Mouse (Mus musculus): ENCODE results near the gene Nol3. TPM values are rescaled to one million over a fixed set of nuclear protein-coding genes. Genes with fewer than 3 reads are reported as not detected.

Gene Nol3
- polyA plus RNA-seq, 1 experiment from 2014 or later: 3.1 TPM

- WGBS: 85% methylated on average over 7 of the region's 7 CpGs
- Histone ChIP-seq H3K4me1 (peaks cover 39% of the 10 kb centered on the region), H3K36me3 (no peaks in the 10 kb centered on the region), H3K4me3 (no peak overlapping the region), H3K9ac (no peak overlapping the region), H3K27me3 (peaks cover 20% of the 10 kb centered on the region), H3K4me2 (no peak overlapping the region), H3K9me3 (no peaks in the 10 kb centered on the region), H3K27ac (no peak overlapping the region)
- ATAC-seq (ENCODE audit: insufficient number of reproducible peaks, low FRiP score, low TSS enrichment, low read depth): no peak
These were observed 16.5 kb downstream of the Nol3 start for GRCm38 (mm10) chr8:105292471-105292870.

GRCm38 (mm10) chr8:105293405-105293804 is 17.5 kb downstream of the Nol3 start:
- Histone ChIP-seq H3K36me3 (no peaks in the 10 kb centered on the region), H3K4me2 (no peak overlapping the region), H3K27ac (no peak overlapping the region), H3K4me3 (no peak overlapping the region), H3K9ac (no peak overlapping the region), H3K27me3 (peaks cover 20% of the 10 kb centered on the region), H3K4me1 (peaks cover 36% of the 10 kb centered on the region), H3K9me3 (no peaks in the 10 kb centered on the region)
- no peak for ATAC-seq (ENCODE audit: insufficient number of reproducible peaks, low FRiP score, low TSS enrichment, low read depth)
- WGBS: 68% methylated on average over 19 of the region's 19 CpGs

- Histone ChIP-seq H3K4me3 (no peak overlapping the region), H3K4me1 (peaks cover 30% of the 10 kb centered on the region), H3K4me2 (no peak overlapping the region), H3K27ac (no peak overlapping the region), H3K9ac (no peak overlapping the region), H3K27me3 (peaks cover 19% of the 10 kb centered on the region), H3K9me3 (no peaks in the 10 kb centered on the region), H3K36me3 (peaks cover 3% of the 10 kb centered on the region)
- no peak for ATAC-seq (ENCODE audit: insufficient number of reproducible peaks, low FRiP score, low TSS enrichment, low read depth)
- WGBS: 72% methylated on average over 9 of the region's 9 CpGs
These were observed 18.8 kb downstream of the Nol3 start for GRCm38 (mm10) chr8:105294776-105295175.

- Histone ChIP-seq H3K36me3 (peaks cover 8% of the 10 kb centered on the region), H3K9ac (no peak overlapping the region), H3K4me3 (no peak overlapping the region)
These were observed 19.3 kb downstream of the Nol3 start for GRCm38 (mm10) chr8:105295256-105295655.

GRCm38 (mm10) chr8:105295895-105296573 is 20.1 kb downstream of the Nol3 start, which contains the start of gene Exoc3l:
TSS of gene Exoc3l (minus strand) at chr8:105296101.
- Histone ChIP-seq H3K27ac (no peak within 1 kb of the TSS), H3K4me1 (peaks cover 23% of the 10 kb centered on the region), H3K27me3 (peaks cover 8% of the 10 kb centered on the region; the same call in 1 of the 2 replicates), H3K9me3 (no peaks in the 10 kb centered on the region), H3K4me3 (peak within 1 kb of the TSS; percentile 96; the same call in 1 of the 2 replicates), H3K36me3 (peaks cover 16% of the 10 kb centered on the region), H3K4me2 (peak within 1 kb of the TSS; percentile 84), H3K9ac (no peak within 1 kb of the TSS)
- WGBS: 58% methylated on average over 11 of the region's 11 CpGs
- no peak for ATAC-seq (ENCODE audit: insufficient number of reproducible peaks, low FRiP score, low TSS enrichment, low read depth)

More at GRCm38 (mm10) chr8:105295256-105295655, 19.3 kb downstream of the Nol3 start:
- 65% methylated on average over 11 of the region's 11 CpGs for WGBS
- no peak overlapping the region for H3K4me2 ChIP-seq
- no peak overlapping the region for H3K27ac ChIP-seq
- peaks cover 14% of the 10 kb centered on the region for H3K27me3 ChIP-seq
- H3K9me3 ChIP-seq: no peaks in the 10 kb centered on the region
- peaks cover 29% of the 10 kb centered on the region for H3K4me1 ChIP-seq
- ATAC-seq (ENCODE audit: insufficient number of reproducible peaks, low FRiP score, low TSS enrichment, low read depth): no peak

GRCm38 (mm10) chr8:105297511-105298192 is 21.7 kb downstream of the Nol3 start, which contains the start of gene E2f4:
TSS of gene E2f4 (plus strand) at chr8:105297663.
- Histone ChIP-seq H3K9ac (peak within 1 kb of the TSS; percentile 95), H3K36me3 (peaks cover 29% of the 10 kb centered on the region), H3K4me1 (peaks cover 23% of the 10 kb centered on the region), H3K9me3 (no peaks in the 10 kb centered on the region), H3K27me3 (peaks cover 8% of the 10 kb centered on the region; the same call in 1 of the 2 replicates), H3K27ac (peak within 1 kb of the TSS; percentile 77), H3K4me3 (peak within 1 kb of the TSS; percentile 96), H3K4me2 (peak within 1 kb of the TSS; percentile 84)
- peak; percentile 71 for ATAC-seq (ENCODE audit: insufficient number of reproducible peaks, low FRiP score, low TSS enrichment, low read depth)
- WGBS: under 1% methylated on average over 57 of the region's 58 CpGs

GRCm38 (mm10) chr8:105298351-105299252 is 22.7 kb downstream of the Nol3 start:
- Histone ChIP-seq H3K27me3 (no peaks in the 10 kb centered on the region), H3K9me3 (no peaks in the 10 kb centered on the region), H3K4me3 (peak overlapping the region; percentile 96), H3K4me1 (peaks cover 23% of the 10 kb centered on the region), H3K27ac (0 out of 2 replicates have a peak overlapping the region, but pooled peaks have one; percentile 77), H3K4me2 (peak overlapping the region; percentile 84), H3K36me3 (peaks cover 37% of the 10 kb centered on the region), H3K9ac (peak overlapping the region; percentile 95)
- no peak for ATAC-seq (ENCODE audit: insufficient number of reproducible peaks, low FRiP score, low TSS enrichment, low read depth)
- WGBS: 56% methylated on average over 18 of the region's 18 CpGs

- Histone ChIP-seq H3K27ac (no peak overlapping the region), H3K36me3 (peaks cover 44% of the 10 kb centered on the region), H3K4me1 (peaks cover 35% of the 10 kb centered on the region), H3K27me3 (no peaks in the 10 kb centered on the region), H3K4me3 (no peak overlapping the region), H3K9me3 (no peaks in the 10 kb centered on the region), H3K9ac (no peak overlapping the region), H3K4me2 (no peak overlapping the region)
- ATAC-seq (ENCODE audit: insufficient number of reproducible peaks, low FRiP score, low TSS enrichment, low read depth): no peak
- WGBS: 94% methylated on average over 8 of the region's 8 CpGs
These were observed 24.0 kb downstream of the Nol3 start for GRCm38 (mm10) chr8:105299962-105300361.

GRCm38 (mm10) chr8:105303396-105303795 is 27.5 kb downstream of the Nol3 start:
- Histone ChIP-seq H3K27me3 (no peaks in the 10 kb centered on the region), H3K9me3 (no peaks in the 10 kb centered on the region), H3K4me2 (no peak overlapping the region), H3K4me3 (no peak overlapping the region), H3K4me1 (peaks cover 40% of the 10 kb centered on the region), H3K9ac (no peak overlapping the region), H3K36me3 (peaks cover 57% of the 10 kb centered on the region), H3K27ac (no peak overlapping the region)
- 83% methylated on average over 8 of the region's 8 CpGs for WGBS
- ATAC-seq (ENCODE audit: insufficient number of reproducible peaks, low FRiP score, low TSS enrichment, low read depth): no peak

- Histone ChIP-seq H3K4me2 (no peak overlapping the region), H3K4me1 (peaks cover 35% of the 10 kb centered on the region), H3K4me3 (no peak overlapping the region), H3K36me3 (peaks cover 62% of the 10 kb centered on the region), H3K9me3 (no peaks in the 10 kb centered on the region), H3K9ac (no peak overlapping the region), H3K27ac (peak overlapping the region; percentile 66), H3K27me3 (no peaks in the 10 kb centered on the region)
- WGBS: 74% methylated on average over 9 of the region's 9 CpGs
- ATAC-seq (ENCODE audit: insufficient number of reproducible peaks, low FRiP score, low TSS enrichment, low read depth): no peak
These were observed 27.9 kb downstream of the Nol3 start for GRCm38 (mm10) chr8:105303874-105304273.

- H3K4me2 ChIP-seq: no peak overlapping the region
- no peaks in the 10 kb centered on the region for H3K27me3 ChIP-seq
- peaks cover 33% of the 10 kb centered on the region for H3K4me1 ChIP-seq
- no peak for ATAC-seq (ENCODE audit: insufficient number of reproducible peaks, low FRiP score, low TSS enrichment, low read depth)
- 48% methylated on average over 9 of the region's 9 CpGs for WGBS
- no peak overlapping the region for H3K4me3 ChIP-seq
- peak overlapping the region; percentile 66 for H3K27ac ChIP-seq
- peaks cover 68% of the 10 kb centered on the region for H3K36me3 ChIP-seq
- H3K9me3 ChIP-seq: no peaks in the 10 kb centered on the region
- no peak overlapping the region for H3K9ac ChIP-seq
These were observed 28.6 kb downstream of the Nol3 start for GRCm38 (mm10) chr8:105304325-105305210.
